Mouse (Mus musculus) liver, embryonic 13.5 days (tissue): ENCODE measurements around the gene Il23a. TPM values are rescaled to one million over a fixed set of nuclear protein-coding genes. Genes with fewer than 3 reads are reported as not detected.
"Not testable (repeated sequence)": the region's sequence is repeated elsewhere in the genome, so short reads cannot be mapped to it uniquely, and the experiment has no call there.

ENCODE experiments used
- ATAC-seq: fragments of 200-750 bp; cut with Nextera tagmentation; 2 replicates; pipeline ENCODE4 v1.8.0; 2017; ENCODE audit warnings: low read depth, mild to moderate bottlenecking, moderate number of reproducible peaks, moderate library complexity
- DNase-seq: peaks from one replicate; pipeline ENCODE4 v3.0.0; 2022
- H3K27ac ChIP-seq: fragments of 300-500 bp; sonication (generic); 2 replicates; pipeline ENCODE4 v1.5.1; 2015; ENCODE audit warnings: moderate library complexity, mild to moderate bottlenecking, inconsistent platforms
- H3K27me3 ChIP-seq: fragments of 300-500 bp; sonication (generic); 2 replicates; pipeline ENCODE4 v1.6.1; 2015; ENCODE audit warnings: mild to moderate bottlenecking, inconsistent platforms
- H3K36me3 ChIP-seq: fragments of 300-500 bp; sonication (generic); 2 replicates; pipeline ENCODE4 v1.6.1; 2015; ENCODE audit warnings: mild to moderate bottlenecking, inconsistent platforms
- H3K4me1 ChIP-seq: fragments of 300-500 bp; sonication (generic); replicated peaks from 2 replicates; pipeline ENCODE4 v1.6.1; 2015; ENCODE audit warnings: inconsistent platforms
- H3K4me2 ChIP-seq: fragments of 300-500 bp; sonication (generic); 2 replicates; pipeline ENCODE4 v1.6.1; 2015; ENCODE audit warnings: inconsistent platforms, mild to moderate bottlenecking, moderate library complexity
- H3K4me3 ChIP-seq: fragments of 300-500 bp; sonication (generic); replicated peaks from 2 replicates; pipeline ENCODE4 v1.5.1; 2015; ENCODE audit warnings: mild to moderate bottlenecking, inconsistent platforms
- H3K9ac ChIP-seq: fragments of 300-500 bp; sonication (generic); 2 replicates; pipeline ENCODE4 v1.6.1; 2015; ENCODE audit warnings: mild to moderate bottlenecking, inconsistent platforms
- H3K9me3 ChIP-seq: fragments of 300-500 bp; sonication (generic); replicated peaks from 2 replicates; pipeline ENCODE4 v1.6.1; 2016; ENCODE audit warnings: inconsistent platforms
- WGBS: fragments of 180-500 bp; shearing (Covaris S2); methylation state at CpG from one replicate; pipeline ENCODE4 v1.1.7; 2015; ENCODE audit not compliant: insufficient replicate concordance; 5-methylcytosine and 5-hydroxymethylcytosine counted together
- polyA plus RNA-seq: library from polyadenylated mRNA; unstranded; fragments of >200 nt; fragmentation: Nextera tagmentation; extraction: Ambion mirVana; gene quantifications from 2 replicates; pipeline ENCODE4 v1.2.1, GENCODE M21; 2015

Il23a gene
- polyA plus RNA-seq, 1 experiment from 2014 or later = not detected

- ATAC-seq = no peak
- no peak overlapping the region for H3K4me2 ChIP-seq
- no peaks in the 10 kb centered on the region for H3K4me1 ChIP-seq
- WGBS = 90% methylated on average over 14 of the region's 14 CpGs
- peaks cover 74% of the 10 kb centered on the region for H3K36me3 ChIP-seq
- H3K27ac ChIP-seq = no peak overlapping the region
- no peak overlapping the region for H3K9ac ChIP-seq
- H3K9me3 ChIP-seq = no peaks in the 10 kb centered on the region
- no peaks in the 10 kb centered on the region for H3K27me3 ChIP-seq
- H3K4me3 ChIP-seq = no peak overlapping the region
- DNase-seq = no peak
Observed at GRCm38 (mm10) chr10:128281682-128282081, 16.9 kb downstream of the Il23a start.

- Histone ChIP-seq H3K4me1 (no peaks in the 10 kb centered on the region), H3K27ac (no peak overlapping the region), H3K27me3 (no peaks in the 10 kb centered on the region), H3K4me2 (no peak overlapping the region), H3K4me3 (no peak overlapping the region), H3K9me3 (no peaks in the 10 kb centered on the region), H3K36me3 (peaks cover 72% of the 10 kb centered on the region), H3K9ac (no peak overlapping the region)
- WGBS = 74% methylated on average over 6 of the region's 6 CpGs
- no peak for DNase-seq
- no peak for ATAC-seq
Observed at GRCm38 (mm10) chr10:128280943-128281342, 17.6 kb downstream of the Il23a start.

- H3K4me1 ChIP-seq = 0 out of 2 replicates have a peak, but pooled peaks cover 3% of the 10 kb centered on the region
- H3K4me3 ChIP-seq = no peak overlapping the region
- no peak overlapping the region for H3K9ac ChIP-seq
- H3K4me2 ChIP-seq = no peak overlapping the region
- H3K9me3 ChIP-seq = no peaks in the 10 kb centered on the region
- 82% methylated on average over 6 of the region's 6 CpGs for whole genome bisulfite sequencing
- no peak overlapping the region for H3K27ac ChIP-seq
- H3K27me3 ChIP-seq = no peaks in the 10 kb centered on the region
- ATAC-seq (no peak), DNase-seq (no peak)
- H3K36me3 ChIP-seq = peaks cover 48% of the 10 kb centered on the region
Observed at GRCm38 (mm10) chr10:128278158-128278557, 20.4 kb downstream of the Il23a start.

GRCm38 (mm10) chr10:128275374-128275773 is 23.2 kb downstream of the Il23a start:
- not testable (repeated sequence) for ATAC-seq, H3K9me3 ChIP-seq, H3K9ac ChIP-seq, H3K27me3 ChIP-seq, H3K27ac ChIP-seq, DNase-seq, H3K4me3 ChIP-seq, H3K4me2 ChIP-seq
- H3K4me1 ChIP-seq = peaks cover 24% of the 10 kb centered on the region
- peaks cover 26% of the 10 kb centered on the region for H3K36me3 ChIP-seq
- 85% methylated on average over 1 of the region's 1 CpGs for WGBS

GRCm38 (mm10) chr10:128272819-128273439 is 25.6 kb downstream of the Il23a start:
- Histone ChIP-seq H3K36me3 (peaks cover 11% of the 10 kb centered on the region), H3K4me1 (peaks cover 36% of the 10 kb centered on the region)
- not testable (repeated sequence) for H3K27ac ChIP-seq, H3K27me3 ChIP-seq, H3K4me2 ChIP-seq, DNase-seq, ATAC-seq, H3K9ac ChIP-seq, H3K9me3 ChIP-seq, H3K4me3 ChIP-seq
- 73% methylated on average over 4 of the region's 7 CpGs for WGBS

- no peak for DNase-seq
- ATAC-seq = no peak
- Histone ChIP-seq H3K4me2 (peak overlapping the region; percentile 85), H3K27me3 (no peaks in the 10 kb centered on the region), H3K9me3 (no peaks in the 10 kb centered on the region), H3K9ac (no peak overlapping the region), H3K27ac (no peak overlapping the region; the same call in 1 of the 2 replicates), H3K4me1 (peaks cover 36% of the 10 kb centered on the region), H3K4me3 (peak overlapping the region; percentile 19; the same call in 1 of the 2 replicates), H3K36me3 (peaks cover 6% of the 10 kb centered on the region; the same call in 1 of the 2 replicates)
- WGBS = 68% methylated on average over 2 of the region's 2 CpGs
Observed at GRCm38 (mm10) chr10:128271883-128272282, 26.7 kb downstream of the Il23a start.

GRCm38 (mm10) chr10:128270866-128271265 is 27.7 kb downstream of the Il23a start:
- peak overlapping the region; percentile 86 for H3K4me3 ChIP-seq
- H3K27me3 ChIP-seq = no peaks in the 10 kb centered on the region
- 34% methylated on average over 7 of the region's 7 CpGs for WGBS
- H3K9me3 ChIP-seq = no peaks in the 10 kb centered on the region
- no peaks in the 10 kb centered on the region for H3K36me3 ChIP-seq
- H3K9ac ChIP-seq = peak overlapping the region; percentile 89
- DNase-seq = no peak
- peak overlapping the region; percentile 85 for H3K4me2 ChIP-seq
- no peak for ATAC-seq
- H3K27ac ChIP-seq = peak overlapping the region; percentile 84
- peaks cover 36% of the 10 kb centered on the region for H3K4me1 ChIP-seq

GRCm38 (mm10) chr10:128270287-128270841 is 28.2 kb downstream of the Il23a start, which contains the start of gene Stat2:
Stat2 (plus strand) TSS chr10:128270559.
- H3K9me3 ChIP-seq = no peaks in the 10 kb centered on the region
- WGBS = under 1% methylated on average over 43 of the region's 43 CpGs
- H3K27ac ChIP-seq = peak within 1 kb of the TSS; percentile 84

GRCm38 (mm10) chr10:128269206-128269910 is 29.2 kb downstream of the Il23a start:
- ATAC-seq (no peak), DNase-seq (no peak)
- H3K27me3 ChIP-seq = no peaks in the 10 kb centered on the region
- no peaks in the 10 kb centered on the region for H3K36me3 ChIP-seq
- H3K4me3 ChIP-seq = peak overlapping the region; percentile 86
- H3K4me2 ChIP-seq = peak overlapping the region; percentile 85
- H3K9me3 ChIP-seq = no peaks in the 10 kb centered on the region
- 81% methylated on average over 16 of the region's 16 CpGs for WGBS
- peaks cover 36% of the 10 kb centered on the region for H3K4me1 ChIP-seq
- peak overlapping the region; percentile 61 for H3K27ac ChIP-seq
- peak overlapping the region; percentile 76 for H3K9ac ChIP-seq

More at GRCm38 (mm10) chr10:128270287-128270841, 28.2 kb downstream of the Il23a start, which contains the start of gene Stat2:
- DNase-seq (peak; percentile 97), ATAC-seq (peak; percentile 98)
- H3K4me3 ChIP-seq = peak within 1 kb of the TSS; percentile 86
- no peaks in the 10 kb centered on the region for H3K36me3 ChIP-seq
- peaks cover 36% of the 10 kb centered on the region for H3K4me1 ChIP-seq
- H3K27me3 ChIP-seq = no peaks in the 10 kb centered on the region
- peak within 1 kb of the TSS; percentile 89 for H3K9ac ChIP-seq
- H3K4me2 ChIP-seq = peak within 1 kb of the TSS; percentile 85

- peaks cover 35% of the 10 kb centered on the region for H3K4me1 ChIP-seq
- 77% methylated on average over 6 of the region's 6 CpGs for WGBS
- H3K4me2 ChIP-seq = peak within 1 kb of the TSS; percentile 85
- no peaks in the 10 kb centered on the region for H3K9me3 ChIP-seq
- no peaks in the 10 kb centered on the region for H3K36me3 ChIP-seq
- no peaks in the 10 kb centered on the region for H3K27me3 ChIP-seq
- peak within 1 kb of the TSS; percentile 40 for H3K9ac ChIP-seq
- peak within 1 kb of the TSS; percentile 86 for H3K4me3 ChIP-seq
- peak within 1 kb of the TSS; percentile 71 for H3K27ac ChIP-seq
- DNase-seq (no peak), ATAC-seq (no peak; the same call in 1 of the 2 replicates)
Observed at GRCm38 (mm10) chr10:128268371-128268770, 30.2 kb downstream of the Il23a start, which contains the start of gene Apof. Apof (plus strand) TSS chr10:128268671.
